22 mouse cellular contexts compared by ENCODE assay signal in the genomic region with DNA sequence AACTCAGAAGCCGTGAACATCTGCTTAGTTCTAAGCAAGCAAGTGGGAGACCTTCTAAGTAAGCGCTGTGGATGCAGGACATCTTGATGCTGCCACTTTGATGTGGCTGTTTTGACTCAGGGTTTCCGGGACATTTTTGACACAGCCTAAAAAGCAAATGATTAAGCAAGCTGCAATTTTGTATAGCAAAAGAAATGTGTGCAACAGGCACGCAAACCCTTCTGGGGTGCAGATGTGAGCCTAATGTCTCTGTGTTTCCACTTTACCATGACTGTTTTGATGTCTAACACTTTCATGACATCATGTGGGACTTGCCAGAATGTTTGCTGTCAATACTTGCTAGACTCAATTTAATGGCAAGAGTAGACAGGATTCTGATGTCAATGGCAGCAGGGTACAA.
DNase-seq lines count a peak whose midpoint lies in the region; ATAC-seq and TF ChIP-seq lines count a peak whose summit lies in the region.
"Had no signal": no experiment of that assay in that cellular context is flagged by ENCODE, and none has a peak within 500 bp of the region (broad histone marks: within the 10 kb centered on the region; RNA-seq: fewer than 3 reads in every experiment).

No protein-coding gene starts in this region.

- no peaks in the 10 kb centered on the region for H3K4me1 ChIP-seq in lung, embryonic 14.5 days (ENCODE audit: insufficient read depth)
- H3K4me1 ChIP-seq in hindbrain, postnatal 0 days (ENCODE audit: insufficient read depth, low read length), result peaks cover 4% of the 10 kb centered on the region; the same call in 1 of the 2 replicates

- no peak overlapping the region for H3K9ac ChIP-seq in lung, embryonic 14.5 days
- H3K9ac ChIP-seq in hindbrain, postnatal 0 days (replicated peaks; ENCODE audit: low read length), result no peak overlapping the region
- H3K9ac ChIP-seq: hindbrain, embryonic 15.5 days; lung, embryonic 15.5 days had no signal

- no peak overlapping the region for H3K27ac ChIP-seq in lung, embryonic 14.5 days (ENCODE audit: low read depth)
- no peak overlapping the region for H3K27ac ChIP-seq in hindbrain, postnatal 0 days
- H3K27ac ChIP-seq: hindbrain, embryonic 15.5 days; lung, embryonic 15.5 days had no signal

- 54% methylated on average over 4 of the region's 4 CpGs for WGBS in lung, embryonic 14.5 days
- WGBS in hindbrain, postnatal 0 days, result 88% methylated on average over 4 of the region's 4 CpGs

- H3K9me3 ChIP-seq in lung, embryonic 14.5 days (ENCODE audit: low read depth, low read length), result no peaks in the 10 kb centered on the region
- no peaks in the 10 kb centered on the region for H3K9me3 ChIP-seq in hindbrain, postnatal 0 days (ENCODE audit: low read length)
- H3K9me3 ChIP-seq: hindbrain, embryonic 15.5 days; lung, embryonic 15.5 days had no signal

- no peak overlapping the region for H3K4me2 ChIP-seq in lung, embryonic 14.5 days
- H3K4me2 ChIP-seq in hindbrain, postnatal 0 days (ENCODE audit: low read depth, low read length), result no peak overlapping the region
- H3K4me2 ChIP-seq: hindbrain, embryonic 15.5 days; liver, embryonic 11.5 days; lung, embryonic 15.5 days; midbrain, embryonic 11.5 days had no signal

- H3K4me3 ChIP-seq in lung, embryonic 14.5 days (ENCODE audit: low read depth, low read length), result no peak overlapping the region
- no peak overlapping the region for H3K4me3 ChIP-seq in hindbrain, postnatal 0 days (ENCODE audit: low read length)
- H3K4me3 ChIP-seq: hindbrain, embryonic 15.5 days; lung, embryonic 15.5 days had no signal

- DNase-seq in lung, embryonic 14.5 days, result peak; percentile 59
- no peak for DNase-seq in lung, postnatal 36 days
- peak; percentile 9 for DNase-seq in T-cell, adult 2 months (ENCODE audit: low spot score)
- no peak for DNase-seq in hindbrain, postnatal 0 days (ENCODE audit: low spot score)
- DNase-seq in layer of hippocampus, adult 8-10 months (ENCODE audit: low spot score in 2 of 2), result no peak
- DNase-seq in gastrocnemius, adult 18-20 months (ENCODE audit: low spot score), result no peak
- DNase-seq: adrenal gland, postnatal 14 days; B cell, adult 2 months; cerebellum, postnatal 14 days; embryo, embryonic 11 days; gastrocnemius, postnatal 10 days; heart, adult 18-20 months; heart, postnatal 36 days; kidney, adult 11 months; retina, postnatal 1 day; right cerebral cortex, postnatal 4 days had no signal

- no peak for TF ChIP-seq CTCF in lung, embryonic 14.5 days (IDR thresholded peaks at IDR 0.05; ENCODE audit: low read depth)
- no peak for TF ChIP-seq CTCF in hindbrain, postnatal 0 days (IDR thresholded peaks at IDR 0.05; ENCODE audit: low read depth)

- H3K27me3 ChIP-seq in lung, embryonic 14.5 days (ENCODE audit: insufficient read depth, low read length), result no peaks in the 10 kb centered on the region
- H3K27me3 ChIP-seq in hindbrain, postnatal 0 days (ENCODE audit: insufficient read depth, low read length), result no peaks in the 10 kb centered on the region
- H3K27me3 ChIP-seq: hindbrain, embryonic 15.5 days; lung, embryonic 15.5 days; Patski had no signal

- no peaks in the 10 kb centered on the region for H3K36me3 ChIP-seq in lung, embryonic 14.5 days (ENCODE audit: insufficient read depth)
- H3K36me3 ChIP-seq in hindbrain, postnatal 0 days (ENCODE audit: insufficient read depth, low read length), result no peaks in the 10 kb centered on the region
- H3K36me3 ChIP-seq: lung, embryonic 15.5 days had no signal

- ATAC-seq in lung, embryonic 14.5 days (ENCODE audit: insufficient read depth), result peak; percentile 32
- peak; percentile 76 for ATAC-seq in inflammation-experienced regulatory T-cells, adult 6 months
- no peak for ATAC-seq in hindbrain, postnatal 0 days
- ATAC-seq: Patski had no signal

Comparison
In these comparisons a context has a peak if more than half of its experiments do, and no peak if none do; other contexts are left out.
1. DNase-seq: peak in lung, embryonic 14.5 days (single experiment) and T-cell, adult 2 months (single experiment); none in lung, postnatal 36 days (single experiment), hindbrain, postnatal 0 days (single experiment), layer of hippocampus, adult 8-10 months (0 of 2) and gastrocnemius, adult 18-20 months (single experiment).